ENCODE assay signal across 32 mouse cellular contexts in the genomic region with DNA sequence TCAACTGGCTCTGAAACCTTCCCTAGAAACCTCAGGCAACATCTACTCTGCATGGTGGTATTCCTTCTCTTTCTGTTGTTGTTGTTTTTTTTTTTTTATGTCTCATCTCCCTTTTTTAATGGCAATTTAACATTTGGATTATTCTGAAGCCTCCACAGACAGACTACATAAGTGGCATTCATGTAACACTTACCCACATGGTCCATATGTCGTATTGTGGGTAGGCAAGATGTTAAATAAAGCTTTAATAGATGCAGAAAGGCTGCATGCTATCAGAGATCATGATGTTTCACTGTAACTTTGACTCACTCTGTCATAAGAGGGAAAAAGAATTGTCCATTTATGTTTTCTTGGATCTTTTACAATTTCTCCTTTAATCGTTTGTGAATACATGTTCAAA. TPM values are rescaled to one million over a fixed set of nuclear protein-coding genes. Genes with fewer than 3 reads are reported as not detected.
DNase-seq lines count a peak whose midpoint lies in the region; ATAC-seq and TF ChIP-seq lines count a peak whose summit lies in the region.
"Had no signal": no experiment of that assay in that cellular context is flagged by ENCODE, and none has a peak within 500 bp of the region (broad histone marks: within the 10 kb centered on the region; RNA-seq: fewer than 3 reads in every experiment).

No protein-coding gene starts in this region.

- no peak for DNase-seq in forebrain, embryonic 11.5 days (ENCODE audit: low spot score)
- peak; percentile 5 for DNase-seq in layer of hippocampus, adult 9-11 months
- DNase-seq in layer of hippocampus, adult 8-10 months (ENCODE audit: low spot score in 2 of 2), result no peak
- DNase-seq in brain, adult 2 months (ENCODE audit: low read depth, low spot score), result peak; percentile 71
- DNase-seq in thymus, postnatal 0 days (ENCODE audit: low spot score), result no peak
- DNase-seq in lung, postnatal 4 days, result no peak
- DNase-seq: adrenal gland, postnatal 10 days; cerebellum, adult 18-20 months; cerebellum, postnatal 10 days; gastrocnemius, postnatal 10 days; heart, postnatal 14 days; kidney, adult 18-20 months; kidney, postnatal 36 days; liver, postnatal 0 days; lung, postnatal 36 days; right cerebral cortex, postnatal 14 days; thymus, postnatal 14 days had no signal

- no peak for TF ChIP-seq CTCF in cortical plate, adult 2 months (IDR thresholded peaks at IDR 0.05; ENCODE audit: extremely low read depth, insufficient read depth, low read length)

- TF ChIP-seq POLR2A in cortical plate, adult 2 months (IDR thresholded peaks at IDR 0.05; ENCODE audit: extremely low read depth, insufficient read depth, low read length), result no peak

- H3K4me3 ChIP-seq in forebrain, embryonic 15.5 days, result no peak overlapping the region
- no peak overlapping the region for H3K4me3 ChIP-seq in forebrain, embryonic 11.5 days (ENCODE audit: low read depth, low read length)
- H3K4me3 ChIP-seq in cortical plate, adult 2 months (ENCODE audit: insufficient read depth, low read length), result no peak overlapping the region
- H3K4me3 ChIP-seq: erythroblast, embryonic 14.5 days; hindbrain, embryonic 10.5 days; hindbrain, embryonic 15.5 days; liver, embryonic 12.5 days; megakaryocyte, embryonic 14.5 days; midbrain, embryonic 12.5 days; neural tube, embryonic 13.5 days had no signal

- WGBS in forebrain, embryonic 15.5 days, result 80% methylated on average over 2 of the region's 2 CpGs
- 82% methylated on average over 2 of the region's 2 CpGs for WGBS in forebrain, embryonic 11.5 days

- no peak for ATAC-seq in forebrain, embryonic 15.5 days (replicated peaks)
- no peak for ATAC-seq in forebrain, embryonic 11.5 days (replicated peaks; ENCODE audit: low FRiP score)
- ATAC-seq: inflammation-experienced regulatory T-cells, adult 6 months; liver, embryonic 12.5 days; liver, postnatal 0 days; Patski had no signal

- H3K27me3 ChIP-seq in forebrain, embryonic 15.5 days, result no peaks in the 10 kb centered on the region
- H3K27me3 ChIP-seq in forebrain, embryonic 11.5 days (ENCODE audit: control insufficient read depth, insufficient read depth, low read length), result no peaks in the 10 kb centered on the region
- H3K27me3 ChIP-seq: hindbrain, embryonic 15.5 days; liver, embryonic 12.5 days; megakaryocyte, embryonic 14.5 days; midbrain, embryonic 12.5 days; neural tube, embryonic 13.5 days; Patski had no signal

- H3K4me1 ChIP-seq in forebrain, embryonic 15.5 days, result no peaks in the 10 kb centered on the region
- no peaks in the 10 kb centered on the region for H3K4me1 ChIP-seq in forebrain, embryonic 11.5 days (replicated peaks; ENCODE audit: control insufficient read depth, insufficient read depth, low read length)
- peaks cover 1% of the 10 kb centered on the region; the same call in 1 of the 2 replicates for H3K4me1 ChIP-seq in cortical plate, adult 2 months (ENCODE audit: control insufficient read depth, insufficient read depth, low read length)
- H3K4me1 ChIP-seq: hindbrain, embryonic 10.5 days; hindbrain, embryonic 15.5 days; liver, embryonic 12.5 days; megakaryocyte, embryonic 14.5 days; midbrain, embryonic 12.5 days; neural tube, embryonic 13.5 days had no signal

- no peaks in the 10 kb centered on the region for H3K36me3 ChIP-seq in forebrain, embryonic 15.5 days
- H3K36me3 ChIP-seq in forebrain, embryonic 11.5 days (ENCODE audit: control insufficient read depth, insufficient read depth, low read length), result no peaks in the 10 kb centered on the region
- H3K36me3 ChIP-seq: hindbrain, embryonic 10.5 days; hindbrain, embryonic 15.5 days; liver, embryonic 12.5 days; midbrain, embryonic 12.5 days; neural tube, embryonic 13.5 days had no signal

- no peak overlapping the region for H3K9ac ChIP-seq in forebrain, embryonic 15.5 days (replicated peaks)
- no peak overlapping the region for H3K9ac ChIP-seq in forebrain, embryonic 11.5 days (ENCODE audit: low read length)
- H3K9ac ChIP-seq: hindbrain, embryonic 15.5 days; liver, embryonic 12.5 days; liver, postnatal 0 days; midbrain, embryonic 12.5 days; neural tube, embryonic 13.5 days had no signal

- H3K4me2 ChIP-seq in forebrain, embryonic 15.5 days (replicated peaks), result no peak overlapping the region
- no peak overlapping the region for H3K4me2 ChIP-seq in forebrain, embryonic 11.5 days (ENCODE audit: low read depth, low read length, severe bottlenecking)
- H3K4me2 ChIP-seq: hindbrain, embryonic 15.5 days; liver, embryonic 12.5 days; midbrain, embryonic 12.5 days; neural tube, embryonic 13.5 days had no signal

- H3K27ac ChIP-seq in forebrain, embryonic 15.5 days (replicated peaks), result 0 out of 2 replicates have a peak overlapping the region, but pooled peaks have one; percentile 34
- no peak overlapping the region for H3K27ac ChIP-seq in forebrain, embryonic 11.5 days (ENCODE audit: low read depth, low read length)
- peak overlapping the region; percentile 35; the same call in 1 of the 2 replicates for H3K27ac ChIP-seq in cortical plate, adult 2 months (ENCODE audit: insufficient read depth, low read length)
- H3K27ac ChIP-seq: hindbrain, embryonic 10.5 days; hindbrain, embryonic 15.5 days; liver, embryonic 12.5 days; midbrain, embryonic 12.5 days; neural tube, embryonic 13.5 days had no signal

- H3K9me3 ChIP-seq in forebrain, embryonic 15.5 days, result no peaks in the 10 kb centered on the region
- no peaks in the 10 kb centered on the region for H3K9me3 ChIP-seq in forebrain, embryonic 11.5 days (ENCODE audit: control insufficient read depth, low read length)
- H3K9me3 ChIP-seq: hindbrain, embryonic 10.5 days; hindbrain, embryonic 15.5 days; liver, embryonic 12.5 days; megakaryocyte, embryonic 14.5 days; midbrain, embryonic 12.5 days; neural tube, embryonic 13.5 days had no signal

RNA-seq across cellular contexts. Expression of a gene that starts 39.1 kb away (rescaled TPM):
- 25.1 and 25.5 TPM in 2 replicates for polyA plus RNA-seq in forebrain, embryonic 15.5 days (2015; fragmentation: Nextera tagmentation; extraction: Ambion mirVana)
- 13.4 and 14.8 TPM in 2 replicates for polyA plus RNA-seq in forebrain, embryonic 11.5 days (2014; fragmentation: Nextera tagmentation; extraction: Ambion mirVana)
- 10 to 100 TPM; 12.3 to 17.8 (median 12.9) TPM for total RNA-seq in layer of hippocampus, adult 8-10 months (2022)
- 26.3 and 27.2 TPM in 2 replicates for polyA plus RNA-seq in cortical plate, adult 2 months (2012; rRNA removed)
- polyA plus RNA-seq in thymus, postnatal 0 days (2015; fragmentation: Nextera tagmentation; extraction: Ambion mirVana), result 0.14 and 0.27 TPM in 2 replicates
- total RNA-seq: common myeloid progenitor, adult 5-6 weeks; heart, adult 8-10 months; heart, postnatal 14 days; MEL had no signal
- polyA plus RNA-seq: erythroblast, embryonic 14.5 days; gonadal fat pad, adult 2 months; inflammation-experienced regulatory T-cells, adult 6 months; liver, postnatal 0 days; Patski had no signal

Comparison
In these comparisons a context has a peak if more than half of its experiments do, and no peak if none do; other contexts are left out.
1. DNase-seq: peak in layer of hippocampus, adult 9-11 months (single experiment) and brain, adult 2 months (single experiment); none in forebrain, embryonic 11.5 days (single experiment), layer of hippocampus, adult 8-10 months (0 of 2), thymus, postnatal 0 days (single experiment) and lung, postnatal 4 days (0 of 2).
2. RNA of a gene that starts 39.1 kb away (polyA plus RNA-seq): 26.3 to 27.2 TPM in cortical plate, adult 2 months, 25.1 to 25.5 TPM in forebrain, embryonic 15.5 days and 13.4 to 14.8 TPM in forebrain, embryonic 11.5 days; 0.14 to 0.27 TPM in thymus, postnatal 0 days; every median in the first group is over 10 times any median in the second.